Mouse (Mus musculus): ENCODE measurements around the gene Tecpr2. TPM values are rescaled to one million over a fixed set of nuclear protein-coding genes. Genes with fewer than 3 reads are reported as not detected.

Gene Tecpr2
- 3.8 and 6.1 TPM in 2 replicates for total RNA-seq (2017)

- ATAC-seq (replicated peaks in 1 of 2; ENCODE audit: insufficient read depth in 1 of 2, low FRiP score in 2 of 2, low TSS enrichment in 1 of 2, low read depth in 1 of 2, poor library complexity in 2 of 2, severe bottlenecking in 2 of 2) = peak; percentile 96 to 98
Measured at GRCm38 (mm10) chr12:110889036-110890020, at the start of gene Tecpr2, which contains the start of gene Cinp. TSS of gene Tecpr2 (plus strand) at chr12:110889264. TSS of gene Cinp (minus strand) at chr12:110889145.

DNA sequence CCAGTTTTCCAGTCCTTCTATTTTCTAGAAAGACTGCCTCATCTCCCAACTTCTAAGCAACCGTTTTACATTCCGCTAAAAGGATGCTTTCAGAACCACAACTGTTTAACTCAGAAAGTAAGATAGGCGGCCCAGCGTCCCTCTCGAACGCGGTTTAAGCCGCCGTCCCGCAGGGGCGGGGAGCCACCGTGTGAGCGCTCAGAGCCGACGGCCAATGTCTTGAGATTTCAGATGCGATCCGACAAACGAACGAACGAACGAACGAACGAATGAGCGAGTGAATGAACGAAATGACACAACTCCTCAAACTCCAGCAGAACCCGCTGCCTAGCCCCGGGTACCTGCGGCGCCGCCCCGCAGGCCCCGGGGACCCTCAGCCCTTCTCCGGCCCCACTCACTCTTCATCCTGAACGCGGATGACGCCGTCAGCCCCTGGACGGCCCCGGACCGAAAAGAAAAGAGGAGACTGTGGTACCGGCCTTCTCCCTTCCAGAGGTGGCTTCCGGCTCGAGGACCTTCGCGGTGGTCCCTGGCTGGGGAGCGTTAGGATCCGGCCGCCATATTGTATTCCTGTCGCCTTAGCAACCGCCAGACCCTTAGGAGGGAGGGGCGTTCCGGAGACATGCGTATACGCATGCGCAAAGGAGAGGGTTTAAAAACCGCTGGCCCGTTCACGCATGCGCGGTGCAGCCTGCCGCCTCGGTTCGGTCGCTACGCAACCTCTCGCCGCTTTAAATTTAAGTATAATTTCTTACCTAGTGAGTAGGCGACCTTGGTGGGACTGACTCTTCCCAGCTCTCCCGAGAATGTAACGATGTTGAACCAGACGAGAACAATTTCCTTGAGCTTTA, 48.5 kb upstream of the Tecpr2 start, which contains the start of gene Mok:
Gene Mok (minus strand): TSS at position 592 of the 851 bp plus-strand sequence.
- ATAC-seq (replicated peaks in 1 of 2; ENCODE audit: insufficient read depth in 1 of 2, low FRiP score in 2 of 2, low TSS enrichment in 1 of 2, low read depth in 1 of 2, poor library complexity in 2 of 2, severe bottlenecking in 2 of 2) = peak; percentile 55 to 65

DNA sequence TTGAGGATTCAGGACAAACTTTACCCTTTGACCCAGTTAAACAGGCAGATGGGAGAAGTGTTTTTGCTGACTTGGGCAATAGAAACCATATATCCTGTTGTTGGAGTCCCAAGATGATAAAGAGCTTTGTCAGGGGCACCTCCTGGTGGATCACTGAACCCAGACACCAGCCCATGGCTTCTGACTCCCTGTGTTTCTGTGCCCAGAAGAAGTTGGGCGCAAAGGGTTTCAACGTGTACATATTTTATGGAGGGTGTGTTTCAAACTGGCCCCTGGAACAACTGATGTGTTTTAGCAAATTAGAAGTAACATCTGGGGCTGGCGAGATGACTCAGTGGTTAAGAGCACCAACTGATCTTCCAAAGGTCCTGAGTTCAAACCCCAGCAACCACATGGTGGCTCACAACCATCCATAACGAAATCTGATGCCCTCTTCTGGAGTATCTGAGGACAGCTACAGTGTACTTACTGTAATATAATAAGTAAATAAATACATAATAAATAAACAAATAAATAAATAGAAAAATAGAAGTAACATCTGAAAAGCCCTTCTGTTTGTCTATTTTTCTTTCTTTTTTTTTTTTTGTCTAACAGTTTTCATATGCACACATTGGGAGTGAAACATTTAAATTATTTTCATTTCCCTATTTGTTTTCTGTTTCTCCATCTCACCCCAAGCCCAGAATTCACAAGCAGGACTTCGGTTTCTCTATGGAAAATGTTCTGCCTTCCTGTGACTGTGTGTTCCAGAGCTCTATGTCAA, 47.2 kb upstream of the Tecpr2 start:
- ATAC-seq (replicated peaks in 1 of 2; ENCODE audit: insufficient read depth in 1 of 2, low FRiP score in 2 of 2, low TSS enrichment in 1 of 2, low read depth in 1 of 2, poor library complexity in 2 of 2, severe bottlenecking in 2 of 2) = no peak

DNA sequence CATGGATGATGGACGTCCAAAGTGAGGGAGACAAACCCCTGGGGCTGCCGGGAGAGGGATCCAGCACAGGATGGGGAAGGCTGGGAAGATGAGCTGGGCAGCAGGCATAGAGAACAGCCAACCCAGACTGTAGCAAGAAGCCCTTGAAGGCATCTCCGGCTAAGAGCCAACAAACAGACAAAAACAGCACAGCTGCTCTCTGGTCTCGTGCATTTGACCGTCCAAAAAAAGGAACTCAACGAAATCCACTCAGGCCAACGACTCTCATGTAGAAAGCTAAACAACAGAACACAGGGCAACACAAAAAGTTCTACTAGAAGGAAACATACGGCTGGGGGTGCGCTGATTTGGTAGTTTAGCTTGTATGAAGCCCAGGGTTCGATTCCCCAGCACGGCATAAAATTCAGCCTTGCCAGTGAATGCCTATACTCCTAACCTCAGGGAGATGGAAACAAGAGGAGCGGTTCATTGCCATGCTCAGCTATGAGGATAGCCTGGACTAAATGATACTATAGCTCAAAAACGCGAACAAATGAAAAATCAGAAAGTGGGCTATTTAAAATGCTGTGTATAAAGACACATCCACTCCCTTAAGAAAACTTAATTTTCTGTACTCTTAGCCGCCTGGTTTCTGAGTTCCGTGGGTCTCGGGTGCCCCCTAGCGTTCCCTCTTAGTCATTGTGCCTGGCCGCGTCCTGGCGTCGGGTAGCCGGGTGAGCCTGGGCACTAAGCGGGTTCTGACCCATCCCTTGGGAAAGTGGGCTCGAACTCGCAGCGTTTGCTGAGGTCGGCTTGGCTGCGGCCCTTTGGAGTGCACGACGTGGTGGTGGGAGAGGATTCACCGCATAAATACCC, 45.6 kb upstream of the Tecpr2 start:
- peak; percentile 62 for ATAC-seq (replicated peaks in 1 of 2; ENCODE audit: insufficient read depth in 1 of 2, low FRiP score in 2 of 2, low TSS enrichment in 1 of 2, low read depth in 1 of 2, poor library complexity in 2 of 2, severe bottlenecking in 2 of 2)

GRCm38 (mm10) chr12:110844227-110845130, 44.6 kb upstream of the Tecpr2 start:
- peak; percentile 13 to 19 for ATAC-seq (replicated peaks in 1 of 2; ENCODE audit: insufficient read depth in 1 of 2, low FRiP score in 2 of 2, low TSS enrichment in 1 of 2, low read depth in 1 of 2, poor library complexity in 2 of 2, severe bottlenecking in 2 of 2)

DNA sequence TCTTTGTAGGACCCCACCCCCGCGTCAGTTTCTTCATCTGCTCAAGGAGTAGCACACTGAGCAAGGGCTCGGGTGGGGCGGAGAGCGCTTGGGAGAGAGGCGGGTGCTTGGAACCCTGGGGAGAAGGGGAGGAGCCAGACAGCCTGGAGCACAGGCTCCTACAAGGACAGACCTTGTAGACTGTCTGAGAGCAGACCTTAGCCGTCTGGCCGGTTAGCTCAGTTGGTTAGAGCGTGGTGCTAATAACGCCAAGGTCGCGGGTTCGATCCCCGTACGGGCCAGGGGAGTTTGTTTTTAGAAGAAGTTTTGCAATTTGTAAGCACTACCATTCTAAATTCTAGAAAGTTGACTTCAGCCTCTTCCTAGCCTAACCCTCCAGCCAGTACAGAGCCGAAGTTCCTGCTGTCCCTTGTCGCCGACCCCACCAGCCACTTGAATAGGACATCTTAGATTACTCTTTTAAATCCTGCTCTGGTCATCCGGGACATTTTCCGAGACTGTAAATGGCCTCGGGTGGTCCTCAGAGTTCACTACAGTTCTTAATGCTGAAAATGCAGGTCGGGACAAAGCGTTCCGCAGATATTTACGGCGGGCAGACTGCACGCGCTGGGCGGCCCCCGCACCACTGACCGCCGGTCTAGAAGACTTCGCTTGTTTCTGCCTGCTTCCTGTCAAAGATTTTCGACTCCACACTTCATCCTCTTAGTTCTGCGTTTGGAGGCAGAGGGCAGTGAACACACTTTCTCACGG, 43.8 kb upstream of the Tecpr2 start:
- peak; percentile 70 to 76 for ATAC-seq (replicated peaks in 1 of 2; ENCODE audit: insufficient read depth in 1 of 2, low FRiP score in 2 of 2, low TSS enrichment in 1 of 2, low read depth in 1 of 2, poor library complexity in 2 of 2, severe bottlenecking in 2 of 2)

GRCm38 (mm10) chr12:110846191-110846765, 42.8 kb upstream of the Tecpr2 start:
- no peak for ATAC-seq (replicated peaks in 1 of 2; ENCODE audit: insufficient read depth in 1 of 2, low FRiP score in 2 of 2, low TSS enrichment in 1 of 2, low read depth in 1 of 2, poor library complexity in 2 of 2, severe bottlenecking in 2 of 2)

- ATAC-seq (replicated peaks in 1 of 2; ENCODE audit: insufficient read depth in 1 of 2, low FRiP score in 2 of 2, low TSS enrichment in 1 of 2, low read depth in 1 of 2, poor library complexity in 2 of 2, severe bottlenecking in 2 of 2) = peak; percentile 38 to 51
Measured at GRCm38 (mm10) chr12:110850010-110850928, 38.8 kb upstream of the Tecpr2 start, which contains the start of gene Zfp839. TSS of gene Zfp839 (plus strand) at chr12:110850253.

DNA sequence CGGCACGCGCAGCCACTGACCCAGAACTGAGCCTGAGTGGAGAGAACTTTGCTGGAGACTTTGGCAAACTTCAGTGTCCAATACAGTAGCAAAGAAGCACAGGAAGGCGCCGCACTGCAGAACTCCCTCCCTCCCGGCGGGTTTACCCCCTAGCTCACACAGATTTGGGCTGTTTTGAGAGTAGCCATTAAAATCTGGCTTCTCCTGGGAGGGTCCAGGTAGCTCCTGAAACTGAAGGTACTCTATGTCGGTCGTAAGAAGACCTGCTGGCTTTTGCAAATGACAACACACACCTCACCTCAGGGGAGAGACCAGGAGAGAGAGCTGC, 38.2 kb upstream of the Tecpr2 start:
- ATAC-seq (replicated peaks in 1 of 2; ENCODE audit: insufficient read depth in 1 of 2, low FRiP score in 2 of 2, low TSS enrichment in 1 of 2, low read depth in 1 of 2, poor library complexity in 2 of 2, severe bottlenecking in 2 of 2) = 0 out of 4 replicates have a peak, but pooled peaks of 1 of the 2 experiments have one; percentile 7

- ATAC-seq (replicated peaks in 1 of 2; ENCODE audit: insufficient read depth in 1 of 2, low FRiP score in 2 of 2, low TSS enrichment in 1 of 2, low read depth in 1 of 2, poor library complexity in 2 of 2, severe bottlenecking in 2 of 2) = peak in 1 of 2 experiments; percentile 46; a peak in 3 of 4 replicates
Measured at GRCm38 (mm10) chr12:110851414-110851813, 37.6 kb upstream of the Tecpr2 start.

- ATAC-seq (replicated peaks in 1 of 2; ENCODE audit: insufficient read depth in 1 of 2, low FRiP score in 2 of 2, low TSS enrichment in 1 of 2, low read depth in 1 of 2, poor library complexity in 2 of 2, severe bottlenecking in 2 of 2) = no peak
Measured at GRCm38 (mm10) chr12:110851923-110852322, 37.1 kb upstream of the Tecpr2 start.

- ATAC-seq (replicated peaks in 1 of 2; ENCODE audit: insufficient read depth in 1 of 2, low FRiP score in 2 of 2, low TSS enrichment in 1 of 2, low read depth in 1 of 2, poor library complexity in 2 of 2, severe bottlenecking in 2 of 2) = no peak
Measured at GRCm38 (mm10) chr12:110854786-110855737, 34.0 kb upstream of the Tecpr2 start.

- peak; percentile 57 to 72; a peak in 3 of 4 replicates for ATAC-seq (replicated peaks in 1 of 2; ENCODE audit: insufficient read depth in 1 of 2, low FRiP score in 2 of 2, low TSS enrichment in 1 of 2, low read depth in 1 of 2, poor library complexity in 2 of 2, severe bottlenecking in 2 of 2)
Measured at GRCm38 (mm10) chr12:110857196-110857595, 31.9 kb upstream of the Tecpr2 start.

Measured in hematopoietic stem cell, adult 5-6 weeks (primary cell).